Mouse (Mus musculus): ENCODE measurements around the gene Oxnad1.
A peak's percentile ranks its signal among the peaks of the same experiment; 100 is the strongest.
"Not testable (repeated sequence)": the region's sequence is repeated elsewhere in the genome, so short reads cannot be mapped to it uniquely, and the experiment has no call there.

The Oxnad1 gene

DNA sequence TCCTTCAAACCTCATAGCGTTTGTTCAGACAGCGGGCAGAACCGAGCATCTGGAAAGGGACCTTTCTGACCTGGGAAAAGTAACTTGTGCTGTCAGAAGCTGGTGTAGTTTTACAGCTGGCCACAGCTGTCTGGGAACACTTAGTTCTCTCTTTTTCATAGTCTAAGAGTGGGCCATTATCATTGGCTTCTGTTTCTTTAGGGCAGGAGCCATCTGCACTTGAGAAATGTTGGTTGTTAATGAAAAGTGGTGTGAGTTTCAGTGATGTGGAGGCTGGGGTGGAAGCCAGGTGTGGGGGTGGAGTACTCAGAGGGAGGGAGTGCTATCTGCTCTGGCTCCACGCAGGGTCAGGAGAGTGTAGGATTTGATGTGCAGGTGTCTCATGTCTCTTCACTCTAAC is 6.0 kb downstream of the Oxnad1 start:
- DNase-seq (ENCODE audit: low spot score): no peak

GRCm38 (mm10) chr14:32091704-32092103 is 6.5 kb downstream of the Oxnad1 start:
- no peak for DNase-seq (ENCODE audit: low spot score)

GRCm38 (mm10) chr14:32093018-32093417 is 7.8 kb downstream of the Oxnad1 start:
- DNase-seq (ENCODE audit: low spot score): no peak

DNA sequence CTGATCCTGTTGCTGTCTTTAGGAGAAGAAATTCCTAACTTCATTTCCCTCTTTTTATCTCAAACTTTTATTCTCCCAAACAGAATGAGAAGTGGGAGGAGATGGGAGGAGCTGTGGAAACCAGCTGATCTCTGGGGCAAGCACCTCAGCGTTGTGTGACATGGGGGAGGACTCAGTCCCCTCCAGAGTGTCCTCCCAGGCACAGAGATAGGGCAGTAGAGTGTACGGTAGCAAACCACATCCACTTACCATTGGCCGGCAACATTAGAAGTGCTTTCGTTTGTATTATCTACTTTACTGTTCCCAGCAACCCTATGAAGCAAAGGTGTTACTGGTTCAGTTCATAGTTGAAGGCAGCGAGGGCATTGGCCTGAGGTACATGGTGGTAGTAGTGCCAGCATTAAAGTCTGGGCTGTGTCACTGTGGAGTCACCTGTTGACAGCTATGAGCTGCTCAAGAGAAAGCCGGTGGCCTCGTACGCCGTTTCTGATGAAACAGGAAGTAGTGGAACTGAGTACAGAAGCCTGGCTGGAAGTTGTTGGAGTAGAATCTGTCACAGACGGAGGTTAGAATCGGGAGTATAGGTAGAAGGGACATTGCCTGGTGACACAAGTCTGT is 8.4 kb downstream of the Oxnad1 start:
- no peak for DNase-seq (ENCODE audit: low spot score)

- no peak for DNase-seq (ENCODE audit: low spot score)
These were observed 10.5 kb downstream of the Oxnad1 start for GRCm38 (mm10) chr14:32095646-32096045.

- DNase-seq (ENCODE audit: low spot score): no peak
These were observed 11.6 kb downstream of the Oxnad1 start for GRCm38 (mm10) chr14:32096740-32097139.

- DNase-seq (ENCODE audit: low spot score): no peak
These were observed 12.5 kb downstream of the Oxnad1 start for GRCm38 (mm10) chr14:32097691-32098090.

DNA sequence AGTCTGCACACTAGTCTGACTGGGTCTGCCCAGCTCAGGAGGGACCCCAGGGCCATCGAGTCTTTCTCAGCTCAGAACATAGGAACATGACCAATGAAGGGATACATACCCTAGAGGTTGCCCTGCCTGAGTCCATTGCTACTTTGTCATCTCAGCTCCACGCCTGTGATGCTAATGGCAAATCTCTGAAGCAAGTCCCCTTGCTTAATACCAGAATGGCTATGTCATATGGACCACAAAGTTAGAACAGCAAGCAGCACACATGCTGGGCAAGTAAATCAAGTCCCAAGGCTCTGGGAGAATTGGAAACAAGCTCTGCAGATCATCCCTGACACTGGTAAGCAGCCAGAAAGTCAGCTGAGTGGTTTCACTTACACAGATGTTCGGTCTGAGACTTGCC is 13.8 kb downstream of the Oxnad1 start:
- DNase-seq (ENCODE audit: low spot score): no peak

GRCm38 (mm10) chr14:32103556-32103955 is 18.4 kb downstream of the Oxnad1 start:
- DNase-seq (ENCODE audit: low spot score): no peak

DNA sequence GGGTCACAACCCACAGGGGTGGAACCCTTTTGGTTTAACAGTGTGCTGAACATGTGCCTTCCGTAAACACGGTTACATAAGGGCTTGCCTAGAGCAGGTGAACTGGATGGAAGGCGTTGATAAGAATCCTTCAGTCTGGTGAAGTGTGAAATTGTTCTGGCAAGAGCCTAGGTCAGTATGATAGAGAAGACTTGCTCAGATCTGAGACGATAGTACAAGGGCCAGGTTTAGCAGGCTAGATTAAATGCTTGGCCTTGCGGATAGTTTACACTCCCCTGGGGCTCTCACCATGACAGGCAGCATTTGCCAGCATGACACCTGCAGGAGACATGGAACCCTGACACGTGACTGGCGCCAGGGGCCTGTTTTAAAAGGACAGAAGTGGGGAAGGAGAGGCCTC is 20.5 kb downstream of the Oxnad1 start:
- no peak for DNase-seq (ENCODE audit: low spot score)

DNA sequence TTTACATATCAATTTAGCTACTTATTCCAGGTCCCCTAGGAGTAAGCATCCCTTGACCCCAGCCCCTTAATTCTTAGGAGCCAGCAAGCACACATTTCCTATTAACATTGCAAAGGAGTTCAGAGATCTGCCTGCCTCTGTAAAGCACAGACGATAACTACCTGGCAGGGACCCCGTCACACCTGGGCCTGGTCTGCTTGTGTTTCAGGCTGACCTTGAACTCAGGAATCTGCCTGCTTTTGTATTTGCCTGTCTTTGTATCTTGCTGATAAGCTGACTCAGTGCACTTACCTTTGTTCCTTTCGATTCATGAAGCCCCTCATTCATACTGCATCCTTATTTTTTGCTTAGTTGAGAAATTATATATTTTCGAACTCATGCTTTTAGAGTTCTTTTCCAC is 21.7 kb downstream of the Oxnad1 start:
- DNase-seq (ENCODE audit: low spot score): no peak

GRCm38 (mm10) chr14:32112124-32112523 is 26.9 kb downstream of the Oxnad1 start:
- not testable (repeated sequence) for DNase-seq (ENCODE audit: low spot score)

DNA sequence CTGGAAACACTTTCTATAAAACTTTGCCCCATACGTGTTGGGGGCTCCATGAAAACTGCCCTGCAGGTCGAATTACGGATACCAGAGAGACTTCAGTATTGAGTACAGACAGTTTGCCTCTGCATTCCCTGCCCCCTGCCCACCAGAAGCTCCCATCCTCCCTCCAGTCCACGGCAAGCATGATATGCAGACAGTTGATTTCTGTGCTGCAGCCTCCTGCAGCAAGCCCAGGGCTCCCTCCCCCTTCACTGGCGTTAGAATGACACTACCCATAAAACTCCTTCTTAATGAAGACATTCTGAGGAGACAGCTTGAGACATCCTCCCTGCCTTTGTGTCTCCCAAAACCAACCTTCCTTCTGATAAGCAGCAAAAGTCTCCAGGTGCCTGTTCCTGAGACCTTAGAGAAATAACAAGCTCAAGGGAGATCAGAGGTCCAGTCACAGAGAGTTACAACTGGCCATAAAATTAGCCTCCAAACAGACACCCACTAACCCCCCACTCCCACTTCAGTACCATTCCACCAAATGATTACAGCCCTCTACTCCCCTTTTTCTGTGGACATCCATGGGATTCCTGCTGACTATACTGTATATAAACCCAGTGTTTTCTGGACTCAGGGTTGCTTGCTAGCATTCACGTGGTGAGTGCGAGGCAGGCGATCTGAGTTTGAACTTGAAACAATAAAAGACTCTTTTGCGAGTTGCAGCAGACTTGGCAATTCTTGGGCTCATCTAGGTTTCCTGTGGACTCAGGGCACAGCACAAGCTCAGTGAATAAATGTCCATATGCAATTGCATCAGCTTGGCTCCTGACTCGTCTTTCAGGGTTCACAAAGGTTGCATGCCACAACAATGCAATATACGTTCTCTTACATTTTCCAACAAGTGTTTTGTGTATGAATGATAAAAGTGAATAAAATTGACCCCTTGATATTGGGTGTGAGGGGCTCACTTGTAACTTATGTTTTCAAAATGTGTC is 36.1 kb downstream of the Oxnad1 start:
- DNase-seq (ENCODE audit: low spot score): no peak

GRCm38 (mm10) chr14:32121920-32122315 is 36.7 kb downstream of the Oxnad1 start:
- peak; percentile 6 for DNase-seq (ENCODE audit: low spot score)

DNA sequence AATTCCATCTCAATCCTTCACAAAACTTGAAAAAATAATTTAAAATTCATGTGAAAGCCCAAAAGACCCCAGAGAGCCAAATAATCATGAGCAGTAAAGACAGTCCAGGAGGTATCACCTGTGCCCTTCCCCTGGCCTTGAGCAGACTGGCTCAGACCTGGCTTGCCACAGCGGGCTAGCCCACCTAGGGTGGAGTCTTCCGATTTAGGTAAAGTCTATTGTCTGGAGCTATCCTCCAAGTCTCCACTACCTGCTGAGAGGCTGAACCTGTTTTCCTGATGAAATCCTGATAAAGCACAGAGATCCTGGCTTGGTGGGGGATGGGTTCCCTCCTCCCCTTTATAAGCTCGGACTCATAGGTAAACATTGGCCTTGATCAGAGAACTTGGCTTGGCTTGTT is 39.1 kb downstream of the Oxnad1 start:
- DNase-seq (ENCODE audit: low spot score): no peak

DNA sequence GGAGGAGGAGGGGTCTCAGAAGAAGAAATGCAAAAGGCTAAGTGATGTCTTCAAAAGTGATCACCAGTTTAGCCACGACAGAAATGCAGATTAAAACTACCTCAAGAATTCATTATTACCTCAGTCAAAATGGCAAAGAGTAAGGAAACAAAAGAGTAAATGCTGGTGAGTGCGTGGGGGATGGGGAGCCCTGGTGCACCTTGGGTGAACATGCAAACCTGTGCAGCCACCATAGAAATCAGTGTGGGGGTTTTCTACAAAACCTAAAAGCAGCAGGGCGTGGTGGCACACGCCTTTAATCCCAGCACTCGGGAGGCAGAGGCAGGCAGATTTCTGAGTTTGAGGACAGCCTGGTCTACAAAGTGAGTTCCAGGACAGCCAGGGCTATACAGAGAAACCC is 40.1 kb downstream of the Oxnad1 start:
- DNase-seq (ENCODE audit: low spot score): not testable (repeated sequence)

GRCm38 (mm10) chr14:32128409-32128808 is 43.2 kb downstream of the Oxnad1 start:
- DNase-seq (ENCODE audit: low spot score): no peak

DNA sequence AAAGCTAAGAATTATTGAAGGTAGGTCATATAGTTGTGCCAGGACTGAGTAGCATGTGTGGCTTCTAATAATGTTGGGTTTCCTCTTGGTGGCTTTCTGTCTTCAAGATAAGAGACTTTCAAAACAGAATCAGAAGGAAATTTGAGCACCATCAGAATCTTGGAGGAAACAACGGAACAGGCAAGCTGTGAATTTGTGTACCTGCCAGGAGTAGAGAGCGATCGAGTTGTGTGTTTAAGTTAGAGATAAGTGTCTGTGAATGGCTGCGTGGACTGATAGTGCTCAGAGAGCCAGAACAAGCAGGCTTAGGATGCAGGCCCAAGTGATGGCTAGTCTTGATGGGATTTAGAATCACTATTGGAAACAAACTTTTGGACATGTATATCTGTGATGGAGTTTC is 46.7 kb downstream of the Oxnad1 start:
- no peak for DNase-seq (ENCODE audit: low spot score)

DNA sequence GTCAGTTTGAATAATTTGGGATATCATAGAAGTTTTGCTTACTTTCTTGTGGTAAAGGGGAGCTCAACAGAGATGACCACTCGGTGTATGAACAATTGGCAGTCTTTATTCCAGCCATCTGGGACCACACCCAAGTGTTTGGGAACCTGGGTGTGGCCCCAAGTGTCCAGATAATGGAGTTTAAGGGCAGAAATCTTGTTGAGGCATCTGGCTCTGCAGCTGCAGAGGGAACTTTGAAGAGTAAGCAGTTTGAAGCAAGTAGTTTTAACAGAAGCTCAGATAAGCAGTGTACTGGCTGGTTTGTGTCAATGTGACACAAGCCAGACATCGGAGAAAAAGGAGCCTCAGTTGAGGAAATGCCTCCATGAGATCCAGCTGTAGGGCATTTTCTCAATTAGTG is 49.1 kb downstream of the Oxnad1 start:
- DNase-seq (ENCODE audit: low spot score): no peak

DNA sequence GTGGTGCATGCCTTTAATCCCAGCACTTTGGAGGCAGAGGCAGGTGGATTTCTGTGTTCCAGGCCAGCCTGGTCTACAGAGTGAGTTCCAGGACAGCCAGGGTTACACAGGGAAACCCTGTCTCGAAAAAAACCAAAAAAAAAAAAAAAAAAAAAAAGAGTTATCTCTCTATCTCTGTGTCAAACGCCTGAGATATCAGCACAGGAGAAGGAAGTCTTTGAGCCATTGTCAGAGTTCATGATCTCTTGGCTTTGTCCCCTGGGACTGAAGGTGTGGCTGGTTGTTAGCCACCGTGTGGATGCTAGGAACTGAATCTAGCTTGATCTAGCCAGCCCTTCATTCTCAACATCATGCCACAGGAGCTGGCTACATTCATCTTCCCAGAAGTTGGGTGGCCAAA is 51.3 kb downstream of the Oxnad1 start:
- DNase-seq (ENCODE audit: low spot score): not testable (repeated sequence)

DNA sequence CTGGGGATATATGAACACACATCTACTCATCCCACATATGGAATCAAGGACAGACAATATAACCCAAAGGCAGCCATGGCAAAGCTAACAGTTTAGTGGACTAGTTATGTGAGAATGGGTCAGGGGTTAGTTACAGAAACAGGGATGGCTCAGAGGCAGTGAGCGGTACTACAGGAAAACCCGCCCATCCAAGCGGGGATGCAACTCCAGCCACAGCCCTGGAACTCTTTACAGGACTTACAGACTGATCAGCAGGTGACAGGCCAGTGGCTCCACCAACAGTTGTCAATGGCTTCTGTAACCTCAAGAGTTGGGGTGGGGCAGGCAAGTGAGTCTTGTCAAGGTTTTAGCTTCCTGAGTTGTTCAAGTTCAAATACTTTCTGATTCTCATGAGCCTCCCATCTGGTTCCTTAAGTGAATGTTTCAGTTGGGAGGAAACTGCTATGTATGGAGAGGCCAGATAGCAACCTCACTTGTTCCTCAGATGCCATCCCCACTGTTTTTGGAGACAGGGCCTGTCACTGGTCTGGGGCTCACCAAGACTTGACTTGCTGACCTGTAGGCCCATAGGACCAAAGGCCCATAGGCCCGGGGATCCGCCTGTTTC is 55.3 kb downstream of the Oxnad1 start:
- DNase-seq (ENCODE audit: low spot score): no peak

- DNase-seq (ENCODE audit: low spot score): no peak
These were observed 56.5 kb downstream of the Oxnad1 start, which contains the start of gene Msmb for GRCm38 (mm10) chr14:32141723-32142122. Msmb (plus strand) TSS chr14:32142023.

GRCm38 (mm10) chr14:32144734-32145133 is 59.6 kb downstream of the Oxnad1 start:
- no peak for DNase-seq (ENCODE audit: low spot score)
